Mouse (Mus musculus): ENCODE results near the gene Gtpbp3. TPM values are rescaled to one million over a fixed set of nuclear protein-coding genes. Genes with fewer than 3 reads are reported as not detected.

The Gtpbp3 gene
- 11.8 and 12.5 TPM in 2 replicates for polyA plus RNA-seq (2015; fragmentation: Nextera tagmentation; extraction: Ambion mirVana)

DNA sequence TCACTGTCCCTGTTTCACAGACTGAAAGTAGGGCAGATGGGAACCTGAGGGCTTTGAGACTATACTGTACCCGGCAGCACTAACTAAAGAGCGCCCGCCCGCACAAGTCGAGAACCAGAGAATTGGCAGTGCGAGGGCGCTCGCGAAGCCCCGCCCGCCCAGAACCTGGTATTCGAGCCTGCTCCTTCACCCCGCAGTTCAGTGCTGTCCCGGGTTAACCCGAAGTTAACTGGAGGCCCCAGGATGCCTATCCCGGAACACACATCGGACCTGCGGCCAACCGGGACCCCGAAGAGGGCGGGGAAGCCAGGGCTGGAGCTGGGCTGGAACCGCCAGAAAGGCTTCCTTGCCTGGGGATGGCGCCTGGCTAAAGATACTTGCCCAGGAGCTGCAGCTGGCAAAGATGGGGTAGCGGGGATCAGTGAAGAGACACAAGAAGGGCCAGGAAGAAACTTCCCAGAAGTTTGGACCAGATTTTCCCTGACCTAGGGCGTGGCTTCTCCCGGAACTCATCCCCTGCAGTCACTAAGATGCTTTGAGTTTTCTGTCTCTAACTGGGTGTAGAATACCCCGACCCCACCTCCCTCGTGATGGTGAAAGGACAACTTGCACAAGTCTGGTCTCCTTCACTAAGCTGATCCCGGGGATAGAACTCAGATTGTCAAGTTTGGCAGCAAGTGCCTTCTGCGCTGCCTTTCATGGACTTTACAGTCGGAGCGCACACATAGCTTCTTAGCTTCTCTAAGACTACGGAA is at the start of gene Gtpbp3:
Gene Gtpbp3 (plus strand): TSS at position 413 of the 755 bp plus-strand sequence.
- peak within 1 kb of the TSS; percentile 99 for H3K4me2 ChIP-seq (ENCODE audit: low read length)

GRCm38 (mm10) chr8:71441404-71441803 is 46.5 kb upstream of the Gtpbp3 start:
- Histone ChIP-seq H3K9ac (ENCODE audit: low read depth, low read length) (no peak overlapping the region), H3K9me3 (replicated peaks; ENCODE audit: control insufficient read depth, low read length, poor library complexity, severe bottlenecking) (no peaks in the 10 kb centered on the region), H3K36me3 (ENCODE audit: control insufficient read depth, insufficient read depth, low read length) (no peaks in the 10 kb centered on the region), H3K4me3 (ENCODE audit: low read depth, low read length) (no peak overlapping the region), H3K27ac (ENCODE audit: low read length) (no peak overlapping the region), H3K4me2 (ENCODE audit: low read length) (no peak overlapping the region), H3K4me1 (ENCODE audit: control insufficient read depth, insufficient read depth, low read length) (no peaks in the 10 kb centered on the region), H3K27me3 (ENCODE audit: control insufficient read depth, insufficient read depth, low read depth, low read length) (no peaks in the 10 kb centered on the region; the same call in 1 of the 2 replicates)
- under 1% methylated on average over 7 of the region's 7 CpGs for WGBS
- ATAC-seq, result no peak

More for the DNA sequence above, at the start of gene Gtpbp3:
- Histone ChIP-seq H3K36me3 (ENCODE audit: control insufficient read depth, insufficient read depth, low read length) (peaks cover 14% of the 10 kb centered on the region), H3K4me1 (ENCODE audit: control insufficient read depth, insufficient read depth, low read length) (peaks cover 29% of the 10 kb centered on the region), H3K4me3 (ENCODE audit: low read depth, low read length) (peak within 1 kb of the TSS; percentile 79), H3K27ac (ENCODE audit: low read length) (peak within 1 kb of the TSS; percentile 48), H3K27me3 (ENCODE audit: control insufficient read depth, insufficient read depth, low read depth, low read length) (no peaks in the 10 kb centered on the region), H3K9me3 (replicated peaks; ENCODE audit: control insufficient read depth, low read length, poor library complexity, severe bottlenecking) (no peaks in the 10 kb centered on the region), H3K9ac (ENCODE audit: low read depth, low read length) (peak within 1 kb of the TSS; percentile 76)
- peak; percentile 43 for ATAC-seq
- under 1% methylated on average over 33 of the region's 33 CpGs for WGBS

GRCm38 (mm10) chr8:71445096-71445495 is 42.8 kb upstream of the Gtpbp3 start:
- no peaks in the 10 kb centered on the region; the same call in 1 of the 2 replicates for H3K27me3 ChIP-seq (ENCODE audit: control insufficient read depth, insufficient read depth, low read depth, low read length)
- no peak overlapping the region for H3K9ac ChIP-seq (ENCODE audit: low read depth, low read length)
- H3K36me3 ChIP-seq (ENCODE audit: control insufficient read depth, insufficient read depth, low read length), result no peaks in the 10 kb centered on the region
- H3K4me3 ChIP-seq (ENCODE audit: low read depth, low read length), result no peak overlapping the region
- no peak overlapping the region for H3K4me2 ChIP-seq (ENCODE audit: low read length)
- H3K9me3 ChIP-seq (replicated peaks; ENCODE audit: control insufficient read depth, low read length, poor library complexity, severe bottlenecking), result no peaks in the 10 kb centered on the region
- WGBS, result 89% methylated on average over 7 of the region's 7 CpGs
- no peaks in the 10 kb centered on the region for H3K4me1 ChIP-seq (ENCODE audit: control insufficient read depth, insufficient read depth, low read length)
- ATAC-seq, result no peak
- no peak overlapping the region for H3K27ac ChIP-seq (ENCODE audit: low read length)

- ATAC-seq, result no peak
- WGBS, result 64% methylated on average over 4 of the region's 4 CpGs
- H3K9ac ChIP-seq (ENCODE audit: low read depth, low read length), result no peak overlapping the region
These were observed 36.6 kb upstream of the Gtpbp3 start for GRCm38 (mm10) chr8:71451337-71451736.

DNA sequence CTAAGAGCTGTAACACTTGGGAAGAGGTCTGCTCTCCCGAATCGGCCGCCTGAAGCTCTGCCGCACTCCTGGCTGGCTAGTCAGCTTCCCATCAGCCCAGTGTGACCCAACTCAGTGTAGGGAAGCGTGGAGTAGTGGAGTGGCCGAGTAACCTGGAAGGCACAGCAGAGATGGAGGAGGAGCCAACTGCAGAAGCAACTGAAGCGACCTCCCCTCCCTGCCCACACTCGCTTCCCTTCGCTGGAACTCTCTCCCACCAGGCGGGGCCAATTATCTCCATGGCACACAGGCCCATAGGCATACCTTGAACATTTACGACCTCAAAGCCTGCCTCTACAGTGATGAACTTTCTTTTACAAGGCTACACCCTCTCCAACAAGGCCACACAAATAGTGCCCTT is 36.1 kb upstream of the Gtpbp3 start:
- Histone ChIP-seq H3K36me3 (ENCODE audit: control insufficient read depth, insufficient read depth, low read length) (peaks cover 3% of the 10 kb centered on the region; the same call in 1 of the 2 replicates), H3K27ac (ENCODE audit: low read length) (no peak overlapping the region), H3K4me1 (ENCODE audit: control insufficient read depth, insufficient read depth, low read length) (no peaks in the 10 kb centered on the region), H3K27me3 (ENCODE audit: control insufficient read depth, insufficient read depth, low read depth, low read length) (no peaks in the 10 kb centered on the region), H3K4me2 (ENCODE audit: low read length) (no peak overlapping the region), H3K9me3 (replicated peaks; ENCODE audit: control insufficient read depth, low read length, poor library complexity, severe bottlenecking) (no peaks in the 10 kb centered on the region; the same call in 1 of the 2 replicates), H3K4me3 (ENCODE audit: low read depth, low read length) (no peak overlapping the region), H3K9ac (ENCODE audit: low read depth, low read length) (no peak overlapping the region)
- whole genome bisulfite sequencing, result 51% methylated on average over 11 of the region's 11 CpGs
- no peak for ATAC-seq

More at GRCm38 (mm10) chr8:71451337-71451736, 36.6 kb upstream of the Gtpbp3 start:
- H3K4me3 ChIP-seq (ENCODE audit: low read depth, low read length), result no peak overlapping the region
- no peaks in the 10 kb centered on the region for H3K36me3 ChIP-seq (ENCODE audit: control insufficient read depth, insufficient read depth, low read length)
- no peaks in the 10 kb centered on the region; the same call in 1 of the 2 replicates for H3K9me3 ChIP-seq (replicated peaks; ENCODE audit: control insufficient read depth, low read length, poor library complexity, severe bottlenecking)
- no peak overlapping the region for H3K27ac ChIP-seq (ENCODE audit: low read length)
- no peak overlapping the region for H3K4me2 ChIP-seq (ENCODE audit: low read length)
- no peaks in the 10 kb centered on the region for H3K27me3 ChIP-seq (ENCODE audit: control insufficient read depth, insufficient read depth, low read depth, low read length)
- H3K4me1 ChIP-seq (ENCODE audit: control insufficient read depth, insufficient read depth, low read length), result no peaks in the 10 kb centered on the region

GRCm38 (mm10) chr8:71452669-71453068 is 35.2 kb upstream of the Gtpbp3 start:
- H3K4me1 ChIP-seq (ENCODE audit: control insufficient read depth, insufficient read depth, low read length), result no peaks in the 10 kb centered on the region
- no peaks in the 10 kb centered on the region for H3K27me3 ChIP-seq (ENCODE audit: control insufficient read depth, insufficient read depth, low read depth, low read length)
- no peak overlapping the region for H3K4me2 ChIP-seq (ENCODE audit: low read length)
- 84% methylated on average over 2 of the region's 2 CpGs for WGBS
- no peak overlapping the region for H3K4me3 ChIP-seq (ENCODE audit: low read depth, low read length)
- H3K36me3 ChIP-seq (ENCODE audit: control insufficient read depth, insufficient read depth, low read length), result peaks cover 6% of the 10 kb centered on the region; the same call in 1 of the 2 replicates
- no peak overlapping the region for H3K27ac ChIP-seq (ENCODE audit: low read length)
- no peak overlapping the region for H3K9ac ChIP-seq (ENCODE audit: low read depth, low read length)
- no peaks in the 10 kb centered on the region; the same call in 1 of the 2 replicates for H3K9me3 ChIP-seq (replicated peaks; ENCODE audit: control insufficient read depth, low read length, poor library complexity, severe bottlenecking)
- ATAC-seq, result no peak

DNA sequence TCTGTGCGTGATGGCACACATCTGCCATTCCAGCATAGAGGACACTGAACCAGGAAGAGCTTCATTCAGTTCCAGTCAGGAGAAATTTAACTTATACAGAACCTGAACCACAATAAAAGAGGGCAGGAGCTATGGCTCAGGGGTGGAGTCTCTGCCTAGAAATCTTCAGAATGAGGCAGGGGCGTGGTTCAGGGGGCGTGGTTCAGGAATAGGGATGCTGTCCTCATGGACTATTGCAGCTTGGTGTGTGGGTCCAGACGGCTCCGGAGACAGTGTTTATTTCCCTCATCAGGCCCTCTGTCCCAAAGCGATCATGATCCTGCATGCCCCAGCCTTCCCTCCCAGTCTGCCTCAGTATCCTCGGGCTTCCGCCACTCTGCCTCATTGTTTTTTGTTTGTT is 33.2 kb upstream of the Gtpbp3 start:
- H3K27ac ChIP-seq (ENCODE audit: low read length), result no peak overlapping the region
- H3K9me3 ChIP-seq (replicated peaks; ENCODE audit: control insufficient read depth, low read length, poor library complexity, severe bottlenecking), result no peaks in the 10 kb centered on the region; the same call in 1 of the 2 replicates
- H3K9ac ChIP-seq (ENCODE audit: low read depth, low read length), result no peak overlapping the region
- H3K36me3 ChIP-seq (ENCODE audit: control insufficient read depth, insufficient read depth, low read length), result peaks cover 13% of the 10 kb centered on the region
- WGBS, result 81% methylated on average over 8 of the region's 8 CpGs
- H3K4me3 ChIP-seq (ENCODE audit: low read depth, low read length), result no peak overlapping the region
- H3K4me2 ChIP-seq (ENCODE audit: low read length), result no peak overlapping the region
- H3K27me3 ChIP-seq (ENCODE audit: control insufficient read depth, insufficient read depth, low read depth, low read length), result no peaks in the 10 kb centered on the region
- ATAC-seq, result no peak
- no peaks in the 10 kb centered on the region for H3K4me1 ChIP-seq (ENCODE audit: control insufficient read depth, insufficient read depth, low read length)

- peaks cover 13% of the 10 kb centered on the region; the same call in 1 of the 2 replicates for H3K4me1 ChIP-seq (ENCODE audit: control insufficient read depth, insufficient read depth, low read length)
- H3K36me3 ChIP-seq (ENCODE audit: control insufficient read depth, insufficient read depth, low read length), result peaks cover 20% of the 10 kb centered on the region
- H3K27me3 ChIP-seq (ENCODE audit: control insufficient read depth, insufficient read depth, low read depth, low read length), result no peaks in the 10 kb centered on the region
- 44% methylated on average over 20 of the region's 22 CpGs for WGBS
- H3K4me3 ChIP-seq (ENCODE audit: low read depth, low read length), result no peak overlapping the region
- no peak for ATAC-seq
- H3K4me2 ChIP-seq (ENCODE audit: low read length), result no peak overlapping the region
- H3K27ac ChIP-seq (ENCODE audit: low read length), result no peak overlapping the region
- H3K9me3 ChIP-seq (replicated peaks; ENCODE audit: control insufficient read depth, low read length, poor library complexity, severe bottlenecking), result no peaks in the 10 kb centered on the region; the same call in 1 of the 2 replicates
- H3K9ac ChIP-seq (ENCODE audit: low read depth, low read length), result no peak overlapping the region
These were observed 31.0 kb upstream of the Gtpbp3 start for GRCm38 (mm10) chr8:71456906-71457305.

DNA sequence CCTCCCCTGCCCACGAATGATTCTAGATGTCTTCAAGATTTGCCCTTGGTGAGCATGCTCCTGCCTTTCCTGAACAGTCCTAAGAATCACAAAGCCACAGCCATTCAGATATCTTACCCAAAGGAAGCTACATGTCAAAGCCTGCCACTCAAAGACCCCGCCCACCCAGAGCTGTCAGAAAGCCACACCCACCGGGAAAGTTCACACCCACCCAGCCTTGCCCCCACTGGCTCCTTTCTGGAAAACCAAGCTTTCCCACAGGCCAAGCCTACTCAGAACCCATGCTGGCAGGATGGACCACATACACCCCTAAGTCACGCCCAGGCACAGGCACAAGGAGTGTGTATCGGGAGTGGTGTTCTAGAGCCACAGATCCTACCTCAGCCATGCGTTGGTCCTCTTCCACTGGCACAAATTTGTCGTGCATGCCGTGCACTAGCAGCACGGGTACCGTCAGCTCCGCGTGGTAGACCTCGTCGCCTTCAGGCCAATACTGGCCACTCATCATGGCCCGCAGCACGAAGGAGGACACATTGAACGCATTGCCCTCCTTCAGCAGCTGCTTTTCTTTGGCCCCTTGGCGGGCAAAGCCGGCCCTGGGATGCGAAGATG is 30.1 kb upstream of the Gtpbp3 start:
- WGBS, result 87% methylated on average over 20 of the region's 20 CpGs
- H3K9me3 ChIP-seq (replicated peaks; ENCODE audit: control insufficient read depth, low read length, poor library complexity, severe bottlenecking), result no peaks in the 10 kb centered on the region; the same call in 1 of the 2 replicates
- no peak overlapping the region for H3K27ac ChIP-seq (ENCODE audit: low read length)
- H3K4me3 ChIP-seq (ENCODE audit: low read depth, low read length), result no peak overlapping the region
- H3K36me3 ChIP-seq (ENCODE audit: control insufficient read depth, insufficient read depth, low read length), result peaks cover 20% of the 10 kb centered on the region
- no peak overlapping the region for H3K9ac ChIP-seq (ENCODE audit: low read depth, low read length)
- peaks cover 21% of the 10 kb centered on the region for H3K4me1 ChIP-seq (ENCODE audit: control insufficient read depth, insufficient read depth, low read length)
- ATAC-seq, result no peak
- no peak overlapping the region for H3K4me2 ChIP-seq (ENCODE audit: low read length)
- no peaks in the 10 kb centered on the region for H3K27me3 ChIP-seq (ENCODE audit: control insufficient read depth, insufficient read depth, low read depth, low read length)
